Mouse (Mus musculus): ENCODE measurements at regions not wholly inside any gene's neighbourhood (a gene's known extent, or its start where the extent isn't known, plus 50 kb on each side); places are given as distances from the start of the nearest gene placed in this dataset.
A peak's percentile ranks its signal among the peaks of the same experiment; 100 is the strongest.

DNA sequence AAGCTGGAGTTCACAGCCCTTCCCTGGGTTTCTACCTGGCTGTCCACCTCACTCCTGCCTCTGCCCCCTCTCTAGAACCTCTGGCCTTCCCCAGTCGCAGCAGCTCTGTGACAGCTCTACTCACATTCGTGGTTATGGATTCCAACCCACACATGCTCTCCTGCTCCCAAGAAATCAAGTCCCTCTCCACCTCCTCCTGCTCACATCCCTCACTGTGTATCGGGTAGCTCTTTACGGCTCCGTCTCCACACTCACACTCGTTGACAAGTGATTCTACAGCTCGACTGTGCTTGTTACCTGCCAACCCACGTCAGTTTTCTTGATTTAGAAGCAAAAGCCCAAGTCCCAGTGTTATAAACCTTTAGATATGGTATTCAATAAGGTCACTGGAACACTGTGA, 90.1 kb upstream of the Dapk1 start:
- no peak for DNase-seq (ENCODE audit: low read depth, low spot score)

DNA sequence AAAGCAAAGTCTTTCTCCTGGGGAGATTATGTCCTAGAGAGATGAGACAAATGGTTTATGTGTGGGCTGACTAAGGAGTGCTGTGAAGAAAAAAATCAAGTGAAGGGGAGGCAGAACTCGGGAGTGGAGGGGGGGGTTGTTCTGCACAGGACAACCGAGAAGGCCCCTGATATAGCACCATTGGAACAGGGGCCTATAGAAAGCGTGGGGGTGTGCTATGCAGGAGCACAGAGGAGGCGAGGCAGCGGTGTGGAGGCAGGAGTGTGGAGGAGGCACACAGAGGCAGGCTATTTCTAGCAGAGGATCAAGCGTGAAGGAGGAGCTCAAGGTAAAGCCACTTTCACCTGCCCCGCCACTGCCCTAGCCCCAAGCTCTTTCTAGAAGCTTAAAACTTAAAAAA, 88.0 kb upstream of the Dapk1 start:
- no peak for DNase-seq (ENCODE audit: low read depth, low spot score)

DNA sequence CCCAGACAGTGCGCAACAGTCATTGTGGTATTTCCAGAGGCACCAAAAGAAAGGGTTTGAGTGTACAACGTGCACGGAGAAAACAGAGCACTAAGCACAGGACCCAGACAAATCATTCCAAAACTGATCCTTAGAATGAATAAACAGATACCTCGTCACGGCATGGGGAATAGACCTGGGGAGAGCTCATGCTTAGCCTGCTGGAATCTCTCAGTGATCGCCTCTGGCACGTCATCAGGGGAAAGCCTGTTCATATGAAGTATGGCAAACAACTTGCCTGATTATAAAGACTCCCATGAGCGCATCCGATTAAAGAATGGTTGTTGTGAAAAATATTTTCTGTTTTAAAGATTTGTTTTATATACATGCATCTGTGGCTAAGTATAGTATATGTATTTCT, 86.9 kb upstream of the Dapk1 start:
- no peak for DNase-seq (ENCODE audit: low read depth, low spot score)

DNA sequence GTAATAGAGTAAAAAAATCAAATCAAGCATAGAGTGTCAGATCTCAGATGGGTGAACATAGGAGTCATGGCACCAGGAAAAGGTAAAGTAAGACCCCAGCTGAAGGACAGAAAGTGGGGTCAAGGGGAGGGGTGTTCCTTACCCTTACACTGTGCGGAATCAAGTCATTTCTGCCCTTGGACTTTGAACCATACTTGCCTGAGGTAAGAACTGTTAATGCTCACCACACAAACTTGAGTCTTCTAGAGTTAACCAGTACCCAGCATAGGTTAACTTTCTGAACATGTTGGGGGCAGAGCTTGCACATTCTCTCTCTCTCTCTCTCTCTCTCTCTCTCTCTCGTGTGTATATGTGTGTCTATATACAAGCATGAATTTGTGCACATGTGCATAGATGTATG, 83.7 kb upstream of the Dapk1 start:
- DNase-seq (ENCODE audit: low read depth, low spot score): no peak

DNA sequence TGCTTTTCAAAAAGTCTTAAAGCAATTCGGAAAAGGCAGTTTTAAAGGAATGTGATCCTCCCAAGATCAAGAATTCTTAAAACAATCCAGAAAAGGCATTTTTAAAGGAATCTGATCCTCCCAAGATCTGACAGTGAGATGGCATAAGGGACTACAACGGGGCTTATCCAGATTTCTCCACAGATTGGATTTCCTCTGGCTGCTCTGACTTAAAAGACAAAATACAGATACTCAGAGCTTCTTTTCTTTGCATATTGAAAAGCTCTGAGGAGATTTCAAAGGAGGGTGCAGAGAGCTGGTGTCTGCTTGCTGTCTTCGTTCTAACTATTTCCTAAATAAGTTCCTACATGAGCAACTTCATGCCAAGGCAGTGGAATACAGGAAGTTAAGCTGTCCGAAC, 82.0 kb upstream of the Dapk1 start:
- DNase-seq (ENCODE audit: low read depth, low spot score): no peak

DNA sequence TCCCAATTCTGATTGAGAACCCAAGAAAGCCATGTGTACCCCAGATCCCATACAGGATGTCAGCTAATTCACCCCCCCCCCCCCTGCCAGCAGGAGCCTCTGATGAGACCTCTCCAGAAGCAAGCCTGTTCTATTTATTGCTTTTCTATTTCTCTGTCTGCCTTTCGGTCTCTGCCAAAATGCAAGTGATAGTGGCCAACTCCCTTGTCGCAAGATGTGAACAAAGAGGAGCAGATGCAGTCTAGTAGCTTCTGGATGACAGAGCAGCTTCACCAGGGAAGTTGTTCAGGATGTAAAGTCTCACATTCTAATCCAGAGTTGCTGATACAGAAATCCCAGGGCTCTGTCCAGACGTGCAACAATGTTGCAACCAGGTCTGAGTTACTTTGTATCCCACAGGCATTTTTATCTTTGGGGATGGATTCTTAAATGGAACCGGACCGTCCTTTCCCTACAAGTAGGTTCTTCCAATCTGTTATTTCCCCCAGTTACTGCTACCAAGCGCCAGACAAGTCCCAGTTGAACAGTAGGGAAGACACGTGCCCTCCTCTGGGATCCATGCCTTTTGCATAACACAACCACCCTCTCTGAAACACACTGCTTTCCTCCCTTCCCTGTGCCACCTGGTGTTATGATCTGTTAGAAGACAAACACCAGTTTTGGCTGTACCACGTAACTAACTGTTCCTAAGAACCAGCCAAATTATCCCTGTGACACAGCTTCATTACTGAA, 78.9 kb upstream of the Dapk1 start:
- no peak for DNase-seq (ENCODE audit: low read depth, low spot score)

DNA sequence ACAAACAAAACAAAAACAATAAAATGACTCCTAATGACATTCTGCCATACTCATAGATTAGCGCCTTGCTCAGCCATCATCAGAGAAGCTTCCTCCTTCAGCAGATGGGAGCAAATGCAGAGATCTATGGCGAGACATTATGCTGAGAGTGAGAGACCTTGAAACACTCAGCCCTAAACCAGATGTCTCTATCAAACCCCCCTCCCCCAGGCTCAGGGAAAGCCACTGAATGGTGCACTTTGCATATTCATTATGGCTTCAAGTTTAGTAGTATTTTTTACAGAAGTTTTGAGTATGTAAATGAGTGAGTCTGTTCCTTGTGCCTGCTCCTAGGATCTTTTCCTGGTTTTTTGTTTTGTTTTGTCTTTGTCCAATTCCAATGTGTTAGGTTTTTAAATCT, 73.9 kb upstream of the Dapk1 start:
- DNase-seq (ENCODE audit: low read depth, low spot score): no peak

DNA sequence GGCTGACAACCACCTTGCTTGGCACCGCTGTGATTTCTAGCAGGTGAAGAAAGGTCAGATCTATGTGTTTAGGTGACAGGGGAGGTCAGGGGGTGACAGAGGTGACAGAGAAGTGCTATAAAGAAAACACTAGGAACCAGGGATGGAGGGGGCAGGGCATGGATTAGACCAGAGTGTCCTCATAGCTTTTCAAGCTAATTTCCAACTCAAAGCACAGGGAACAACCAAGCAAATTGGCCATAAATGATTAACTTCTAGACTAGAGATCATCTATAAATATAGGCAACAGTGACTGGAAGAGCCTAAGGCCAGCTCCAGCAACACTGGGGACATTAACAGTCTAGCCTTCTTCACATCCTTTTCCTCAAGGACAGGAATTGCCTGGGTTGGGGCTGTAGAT, 72.9 kb upstream of the Dapk1 start:
- no peak for DNase-seq (ENCODE audit: low read depth, low spot score)

DNA sequence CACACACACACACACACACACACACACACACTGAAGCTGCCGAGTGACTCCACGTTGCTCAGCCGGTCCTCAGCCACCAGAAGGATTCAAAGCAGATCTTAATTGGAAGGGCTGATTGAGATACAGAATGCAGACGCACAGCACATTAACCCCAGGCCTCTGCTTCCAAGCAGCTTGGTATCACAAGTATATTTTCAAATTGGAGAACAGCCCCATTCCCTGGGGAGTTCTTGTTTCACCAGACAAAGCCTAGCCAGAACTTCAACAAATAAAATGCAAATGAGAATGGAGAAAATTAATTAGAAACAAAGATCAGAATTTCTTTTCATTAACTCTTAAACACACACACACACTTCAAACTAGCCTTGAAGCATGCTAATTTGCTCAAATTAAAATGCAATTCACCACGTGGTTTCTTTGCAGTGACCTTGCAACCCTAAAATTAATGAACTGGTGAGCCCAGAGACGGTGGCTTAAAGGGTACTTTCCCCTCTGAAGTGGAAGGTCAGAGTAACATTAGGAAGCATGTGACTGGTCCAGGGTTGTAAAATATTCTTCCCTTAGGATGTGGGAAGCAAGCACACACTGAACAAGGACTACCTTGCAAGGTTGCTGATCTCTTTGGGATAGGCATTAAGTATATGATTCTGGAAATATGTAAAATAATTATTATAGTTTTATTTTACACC, 72.2 kb upstream of the Dapk1 start:
- peak; percentile 23 for DNase-seq (ENCODE audit: low read depth, low spot score)

DNA sequence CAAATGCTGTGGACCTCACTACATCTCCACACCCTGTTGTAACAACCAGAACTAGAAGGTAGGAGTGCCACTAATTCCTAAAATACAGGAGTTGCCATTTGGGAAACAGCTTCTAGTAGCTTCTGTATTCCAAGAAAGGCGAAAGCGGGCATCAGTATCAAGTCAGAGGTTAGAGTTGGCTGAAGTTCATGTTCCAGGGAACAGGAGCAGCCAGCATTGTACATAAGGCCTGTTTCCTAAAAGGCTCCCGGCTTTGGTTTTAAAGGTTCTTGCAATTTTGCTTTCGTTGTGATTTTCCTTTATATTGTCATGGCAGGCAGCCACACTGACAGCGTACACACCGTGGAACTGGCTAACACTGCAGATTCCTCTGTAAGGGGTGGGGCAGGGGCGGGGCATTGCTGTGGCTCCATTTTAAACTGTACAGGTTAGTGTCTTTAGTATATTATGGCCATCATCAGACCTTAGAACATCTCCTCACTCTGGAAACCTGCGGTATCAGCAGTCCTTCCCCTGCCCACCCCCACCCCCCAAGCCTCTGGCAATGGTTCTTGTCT, 67.8 kb upstream of the Dapk1 start:
- no peak for DNase-seq (ENCODE audit: low read depth, low spot score)

DNA sequence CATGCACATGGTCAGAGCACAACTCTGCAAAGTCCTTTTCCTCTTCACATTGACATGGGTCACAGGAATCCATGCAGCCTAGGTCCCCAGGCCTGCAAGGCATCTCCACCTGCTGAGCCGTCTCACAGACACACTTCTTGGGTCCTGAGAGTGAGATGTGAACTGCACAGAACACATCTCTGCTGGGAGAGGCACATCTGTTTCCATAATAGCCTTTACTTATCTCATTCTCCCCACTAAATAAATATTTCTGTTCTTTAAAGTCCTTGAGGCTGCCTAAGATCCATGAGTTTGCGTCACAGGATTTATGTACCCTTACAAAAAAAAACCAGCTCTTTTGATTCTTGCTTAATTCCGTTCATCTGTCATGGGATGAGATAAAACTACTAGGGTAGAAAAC, 67.2 kb upstream of the Dapk1 start:
- DNase-seq (ENCODE audit: low read depth, low spot score): no peak

DNA sequence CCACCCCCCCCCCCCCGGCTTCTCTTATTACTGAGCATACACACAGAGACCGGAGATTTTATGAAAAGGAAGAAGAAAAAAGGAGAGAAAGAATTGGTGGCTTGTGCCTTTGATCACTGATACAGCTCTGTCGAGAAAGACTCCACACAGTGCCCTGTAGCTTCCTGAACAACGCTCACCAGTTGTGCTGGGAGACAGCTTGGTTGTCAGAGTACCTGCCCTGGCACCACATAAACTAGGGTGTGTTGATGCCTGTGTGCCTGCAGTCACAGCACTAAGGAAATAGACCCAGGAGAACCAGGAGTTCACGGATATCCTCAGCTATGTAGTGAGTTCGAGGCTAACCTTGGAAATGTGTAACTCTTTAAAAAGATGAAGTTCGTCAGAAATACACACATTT, 66.7 kb upstream of the Dapk1 start:
- no peak for DNase-seq (ENCODE audit: low read depth, low spot score)

DNA sequence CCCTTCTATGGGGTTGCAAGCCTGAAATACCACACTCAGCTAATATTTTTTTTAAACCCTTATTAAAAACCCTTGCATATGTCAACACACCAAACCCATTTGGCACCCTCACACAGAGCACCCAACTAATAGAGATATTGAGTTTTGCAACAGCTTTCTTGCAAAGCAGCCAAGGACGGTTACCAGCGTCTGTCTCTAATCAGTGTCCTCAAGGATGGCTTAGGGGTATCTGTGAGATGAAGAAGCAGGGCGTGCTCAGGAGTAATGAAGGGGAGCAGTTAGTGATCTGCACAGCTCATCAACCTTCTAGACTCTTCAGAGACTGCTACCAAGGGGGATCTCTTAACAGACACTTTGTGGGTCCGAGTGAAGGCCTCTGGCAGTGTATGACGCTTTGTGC, 65.0 kb upstream of the Dapk1 start:
- DNase-seq (ENCODE audit: low read depth, low spot score): no peak

DNA sequence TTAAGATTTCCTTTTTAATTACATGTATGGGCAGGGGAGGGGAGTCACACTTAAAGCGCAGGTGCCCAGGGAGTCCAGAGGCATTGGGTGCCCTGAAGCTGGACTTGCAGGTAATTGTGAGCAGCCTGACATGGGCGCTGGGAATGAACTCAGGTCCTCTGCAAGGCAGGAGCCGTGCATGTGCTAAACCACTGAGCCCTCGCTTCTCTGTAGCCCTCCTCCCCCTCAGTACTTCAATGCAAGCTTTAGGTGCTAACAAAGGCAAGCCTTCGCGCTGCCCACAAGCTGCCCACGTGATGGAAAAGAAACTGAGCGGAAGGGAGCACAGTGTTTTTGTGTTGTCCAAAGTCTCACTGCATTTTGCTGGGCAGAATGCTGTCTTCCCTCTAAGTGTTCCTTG, 63.6 kb upstream of the Dapk1 start:
- DNase-seq (ENCODE audit: low read depth, low spot score): no peak

DNA sequence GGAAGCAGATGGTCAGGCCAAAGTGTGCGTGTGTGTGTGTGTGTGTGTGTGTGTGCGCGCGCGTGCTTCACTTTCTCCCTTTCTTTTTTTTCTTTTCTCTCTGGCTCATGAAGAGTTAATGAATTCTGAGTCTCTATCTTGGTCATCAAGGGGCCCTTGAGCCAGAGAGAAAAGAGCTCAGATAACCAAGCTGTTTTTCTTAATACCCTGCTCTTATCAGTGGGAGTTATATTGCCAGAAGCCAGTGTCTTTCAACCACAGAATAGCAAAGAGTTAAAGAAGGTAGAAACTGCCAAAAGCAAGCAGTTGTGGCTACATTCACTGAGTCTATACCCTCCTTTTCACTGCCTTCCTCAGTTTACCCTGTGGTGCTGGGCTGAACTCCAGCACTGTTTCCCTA, 60.6 kb upstream of the Dapk1 start:
- DNase-seq (ENCODE audit: low read depth, low spot score): no peak

DNA sequence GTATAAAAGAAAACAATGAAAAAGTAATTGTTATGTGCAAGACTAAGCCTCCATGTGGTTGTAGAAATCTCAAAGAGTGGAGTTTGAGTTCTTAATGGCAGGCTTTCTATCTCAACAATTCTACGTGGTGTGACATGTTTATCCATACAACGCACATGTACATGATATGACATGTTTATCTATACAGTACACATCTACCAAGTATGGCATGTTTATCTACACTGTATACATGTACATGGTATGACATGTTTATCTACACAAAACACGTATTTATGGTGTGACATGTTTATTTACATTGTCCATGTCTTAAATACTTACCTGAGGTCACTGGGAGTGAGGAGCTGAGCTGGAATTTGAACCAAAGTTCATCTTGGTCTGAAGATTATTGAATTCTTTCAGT, 57.4 kb upstream of the Dapk1 start:
- DNase-seq (ENCODE audit: low read depth, low spot score): no peak

DNA sequence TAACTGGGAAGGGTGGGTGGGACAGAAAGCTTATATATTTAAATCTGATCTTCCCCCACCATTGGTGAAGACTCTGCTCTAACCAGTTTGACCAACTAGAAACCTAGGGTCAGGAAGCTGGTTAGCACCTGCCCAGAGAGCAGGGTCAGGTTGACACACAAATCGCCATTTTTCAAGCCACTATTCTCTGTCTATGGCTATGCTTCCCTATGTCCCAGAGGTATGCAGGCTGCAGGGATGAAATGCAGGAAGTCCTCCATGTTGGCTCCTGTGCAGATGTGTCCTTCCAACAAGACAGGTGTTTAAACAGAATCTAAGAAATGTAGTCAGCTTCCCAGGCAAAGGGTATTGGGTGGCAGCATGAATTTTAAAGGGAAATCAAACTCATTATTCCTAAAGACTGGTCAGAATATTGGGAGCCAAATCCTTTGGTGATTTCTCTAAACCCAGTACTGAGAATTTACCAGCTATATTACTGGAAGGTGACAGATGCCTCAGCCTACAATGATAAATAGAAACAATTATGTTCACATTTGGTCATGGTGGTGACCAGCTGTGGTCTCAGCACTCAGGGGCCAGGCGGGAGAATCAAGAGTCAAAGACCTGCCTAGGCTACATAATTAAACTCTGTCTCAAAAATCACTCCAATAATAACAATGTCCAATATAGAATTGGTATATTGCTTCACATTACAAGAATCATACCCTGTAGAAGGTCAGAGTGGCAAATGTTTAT, 55.6 kb upstream of the Dapk1 start:
- DNase-seq (ENCODE audit: low read depth, low spot score): no peak

Measured in mesoderm, embryonic 11.5 days (tissue).